Mouse (Mus musculus): ENCODE measurements around the gene Pfdn5.
"Not testable (repeated sequence)": the region's sequence is repeated elsewhere in the genome, so short reads cannot be mapped to it uniquely, and the experiment has no call there.

Gene Pfdn5

GRCm38 (mm10) chr15:102335254-102335653 is 9.3 kb downstream of the Pfdn5 start:
- DNase-seq (ENCODE audit: low spot score), result no peak

GRCm38 (mm10) chr15:102335925-102336324 is 10.0 kb downstream of the Pfdn5 start:
- not testable (repeated sequence) for DNase-seq (ENCODE audit: low spot score)

GRCm38 (mm10) chr15:102336946-102337345 is 11.0 kb downstream of the Pfdn5 start:
- no peak for DNase-seq (ENCODE audit: low spot score)

DNA sequence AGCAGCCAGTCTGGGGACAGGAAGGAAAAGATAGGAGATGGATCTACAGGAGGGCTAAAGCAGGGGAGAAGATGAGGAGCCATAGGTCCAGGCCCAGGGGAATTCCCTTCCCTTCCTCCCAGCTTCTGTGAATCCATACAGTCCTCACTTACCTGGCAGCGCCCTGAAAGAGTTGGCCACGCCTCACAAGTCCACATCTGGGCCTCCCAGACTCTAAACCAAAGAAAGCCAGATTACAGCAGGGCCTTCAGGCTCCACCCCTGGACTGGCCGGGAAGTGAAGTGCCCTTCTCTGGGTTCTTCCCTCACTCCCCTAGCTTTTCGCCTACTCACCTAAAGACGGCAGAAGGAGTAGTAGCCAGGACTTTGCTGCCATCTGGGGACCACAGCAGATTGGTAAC is 13.7 kb downstream of the Pfdn5 start:
- no peak for DNase-seq (ENCODE audit: low spot score)

DNA sequence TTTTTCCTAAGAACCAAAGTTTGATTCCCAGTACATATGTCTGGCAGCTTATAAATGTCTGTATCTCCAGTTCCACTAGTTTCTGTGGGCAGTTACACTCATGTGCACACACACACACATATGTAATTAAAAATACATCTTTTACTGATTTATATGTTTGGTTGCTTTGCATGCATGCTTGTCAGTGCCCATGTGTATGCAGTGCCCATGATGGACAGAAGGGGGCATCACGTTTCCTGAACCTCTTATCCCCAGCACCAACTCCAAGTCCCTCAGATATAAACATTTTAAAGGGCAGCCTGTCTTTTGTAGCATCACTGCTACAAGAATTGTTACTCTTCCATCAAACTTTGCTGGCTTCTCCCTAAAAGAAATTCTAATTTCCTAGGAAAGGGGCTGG is 15.7 kb downstream of the Pfdn5 start:
- no peak for DNase-seq (ENCODE audit: low spot score)

GRCm38 (mm10) chr15:102344490-102344889 is 18.6 kb downstream of the Pfdn5 start:
- no peak for DNase-seq (ENCODE audit: low spot score)

GRCm38 (mm10) chr15:102346444-102346843 is 20.5 kb downstream of the Pfdn5 start:
- DNase-seq (ENCODE audit: low spot score), result no peak

- peak; percentile 93 for DNase-seq (ENCODE audit: low spot score)
Measured at GRCm38 (mm10) chr15:102350138-102350941, 24.4 kb downstream of the Pfdn5 start, which contains the start of gene Aaas. TSS of gene Aaas (minus strand) at chr15:102350771.

DNA sequence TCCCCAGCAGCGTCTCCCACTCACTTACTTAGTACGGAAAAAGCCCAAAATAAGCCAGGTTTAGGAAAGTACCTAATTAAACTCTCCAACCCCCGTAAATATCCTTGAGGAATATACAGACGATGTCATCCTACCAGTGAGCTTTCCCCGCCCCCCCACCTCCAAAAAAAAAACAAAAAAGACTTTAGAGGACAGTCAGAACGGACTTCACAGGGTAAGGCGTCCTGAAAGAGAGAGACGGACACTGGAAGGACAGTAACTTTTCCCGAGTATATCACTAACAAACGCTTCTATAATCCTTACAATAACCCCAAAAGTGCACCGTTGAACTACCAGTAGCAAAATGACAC is 25.0 kb downstream of the Pfdn5 start:
- DNase-seq (ENCODE audit: low spot score), result no peak

- no peak for DNase-seq (ENCODE audit: low spot score)
Measured at GRCm38 (mm10) chr15:102352177-102352576, 26.3 kb downstream of the Pfdn5 start.

- no peak for DNase-seq (ENCODE audit: low spot score)
Measured at GRCm38 (mm10) chr15:102353986-102354385, 28.1 kb downstream of the Pfdn5 start.

- peak; percentile 59 for DNase-seq (ENCODE audit: low spot score)
Measured at GRCm38 (mm10) chr15:102355134-102355870, 29.4 kb downstream of the Pfdn5 start.

DNA sequence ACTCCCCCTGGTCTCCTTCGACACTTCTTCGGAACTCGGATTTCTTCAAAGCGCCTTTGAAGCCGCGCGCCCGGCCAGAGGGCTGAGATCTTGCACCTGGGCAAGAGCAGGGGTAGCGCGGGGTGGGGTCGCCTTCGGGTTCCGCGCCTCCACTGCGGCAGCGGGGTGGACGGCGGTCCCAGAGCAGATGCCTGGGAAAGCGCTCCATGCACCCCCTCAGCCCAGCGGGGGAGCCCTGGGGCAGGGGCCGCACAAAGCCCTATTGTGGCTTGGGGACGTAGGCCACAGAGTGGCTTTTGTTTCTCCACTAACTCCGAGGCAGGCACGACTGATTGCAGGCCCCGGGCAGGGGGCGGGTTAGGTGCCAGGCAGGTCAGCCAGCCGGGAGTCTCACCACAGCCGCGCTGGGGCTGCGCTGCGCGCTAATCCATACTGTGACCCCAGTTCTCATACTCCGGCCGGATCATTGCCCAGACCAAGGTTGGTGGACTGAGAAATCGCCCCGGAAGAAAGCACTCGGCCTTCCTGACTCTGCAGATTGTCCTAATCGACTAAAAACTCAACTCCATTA is 30.0 kb downstream of the Pfdn5 start:
- DNase-seq (ENCODE audit: low spot score), result no peak

DNA sequence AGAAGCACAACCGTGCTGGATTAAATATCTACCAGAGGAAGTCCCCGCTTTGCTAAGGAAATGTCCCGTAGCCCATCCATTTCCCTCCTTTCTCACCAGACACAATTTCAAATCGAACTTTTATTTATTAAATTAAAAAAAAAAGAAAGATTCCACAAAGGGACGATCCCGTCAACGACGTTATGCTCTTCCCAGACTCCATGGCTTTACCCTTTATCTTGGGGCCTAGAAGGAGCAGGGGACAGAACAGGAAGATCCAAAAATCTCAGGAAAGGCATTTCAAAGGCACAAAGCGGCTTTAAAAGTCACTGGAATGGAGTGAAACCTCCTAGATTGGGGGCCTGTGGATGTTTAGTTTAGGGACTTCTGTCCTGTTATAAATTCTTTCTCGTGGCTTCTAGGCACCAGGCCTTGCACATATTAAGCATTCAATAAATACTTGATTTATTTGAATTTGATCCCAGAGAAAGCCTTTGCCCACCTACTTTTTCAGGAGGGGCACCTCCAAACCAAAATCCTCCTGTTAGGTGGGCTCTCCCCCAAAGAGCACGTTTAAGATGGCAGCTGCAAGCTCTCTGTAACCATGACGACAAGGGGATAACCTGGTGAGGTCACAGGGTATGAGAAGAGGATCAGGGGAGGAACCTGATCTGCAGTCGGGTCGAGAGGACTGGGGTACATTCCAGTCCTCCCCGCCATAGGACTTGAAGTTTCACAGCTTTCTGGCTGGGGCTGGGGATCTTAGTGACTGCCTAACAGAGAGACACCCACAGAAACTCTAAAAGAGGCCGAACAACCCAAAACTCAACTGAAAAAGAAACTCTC is 30.8 kb downstream of the Pfdn5 start:
- DNase-seq (ENCODE audit: low spot score), result no peak

GRCm38 (mm10) chr15:102358126-102358525 is 32.2 kb downstream of the Pfdn5 start:
- DNase-seq (ENCODE audit: low spot score), result no peak

DNA sequence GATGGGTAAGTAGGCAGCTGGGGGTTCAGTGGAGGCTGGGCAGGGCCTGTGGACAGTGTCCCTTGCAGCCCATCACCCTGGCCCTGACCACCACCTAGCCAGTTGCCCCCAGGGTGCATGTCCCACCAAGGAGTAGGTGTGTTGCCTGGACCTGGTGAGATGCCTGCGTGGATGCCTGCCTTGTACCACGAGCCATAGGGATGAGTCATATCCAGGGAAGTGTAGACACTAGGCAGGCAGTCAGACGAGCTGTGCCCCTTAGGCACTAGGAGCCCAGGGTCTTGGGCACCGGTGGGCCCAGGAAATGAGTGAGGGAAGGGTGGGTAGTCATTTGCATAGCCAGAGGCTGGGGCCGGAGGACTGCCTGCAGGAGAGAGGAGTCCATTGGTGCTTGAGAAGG is 32.9 kb downstream of the Pfdn5 start:
- DNase-seq (ENCODE audit: low spot score), result no peak

DNA sequence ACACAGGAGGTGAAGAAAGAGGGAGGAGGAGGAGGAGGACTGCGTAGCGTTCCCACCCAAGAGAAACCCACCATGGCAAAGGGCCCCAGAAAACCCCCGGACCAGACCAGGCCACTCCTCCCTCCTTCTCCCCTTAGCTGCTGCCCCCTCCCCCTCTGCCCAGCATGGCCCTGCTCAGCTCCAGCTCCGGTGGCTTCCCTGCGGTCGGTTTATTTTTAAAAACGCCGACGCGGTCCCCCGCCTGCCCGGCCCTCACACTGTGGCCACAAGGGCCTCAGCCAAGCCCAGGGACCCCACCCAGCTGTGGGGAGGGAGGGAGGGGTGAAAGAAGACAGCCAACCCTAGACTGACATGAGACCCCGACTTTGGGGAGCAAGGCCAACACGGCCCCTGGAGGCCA is 36.7 kb downstream of the Pfdn5 start:
- no peak for DNase-seq (ENCODE audit: low spot score)

DNA sequence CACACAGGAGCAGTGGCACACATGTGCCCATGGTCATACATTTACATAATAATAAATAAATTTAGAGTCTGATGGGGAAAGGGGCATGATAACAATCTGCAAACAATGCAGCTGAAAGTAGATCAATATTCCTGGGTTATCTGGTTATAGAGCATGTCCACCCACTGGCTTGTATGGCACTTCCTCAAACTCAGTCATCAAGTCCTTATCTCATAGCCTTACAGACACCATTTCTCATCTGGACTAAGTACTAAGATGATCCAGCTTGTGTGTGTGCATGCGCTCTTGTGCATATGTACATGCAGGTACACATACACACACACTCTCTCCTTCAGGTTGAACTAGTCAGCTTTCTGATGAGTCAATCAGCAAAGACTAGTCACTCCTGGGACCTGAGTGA is 38.8 kb downstream of the Pfdn5 start:
- DNase-seq (ENCODE audit: low spot score), result no peak

DNA sequence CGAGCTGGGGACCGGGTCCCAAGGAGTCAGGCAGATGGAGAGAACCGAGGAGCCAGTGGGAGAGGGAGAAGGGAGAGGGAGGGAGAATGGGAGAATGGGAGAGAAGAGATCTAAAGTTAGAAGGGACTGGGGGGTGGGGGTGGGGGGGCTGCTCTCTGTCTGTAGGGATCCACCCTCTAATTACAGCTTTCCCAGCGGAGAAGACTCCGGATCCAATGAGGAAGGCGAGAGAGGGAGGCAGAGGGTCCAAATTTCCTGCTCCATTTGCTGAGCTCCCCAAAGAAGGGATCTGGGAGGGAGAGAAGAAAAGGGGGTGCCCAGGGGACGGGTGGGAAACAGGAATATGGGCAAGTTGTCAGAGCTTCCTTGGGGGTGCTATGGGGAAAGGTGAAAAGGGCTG is 40.3 kb downstream of the Pfdn5 start:
- DNase-seq (ENCODE audit: low spot score), result no peak

DNA sequence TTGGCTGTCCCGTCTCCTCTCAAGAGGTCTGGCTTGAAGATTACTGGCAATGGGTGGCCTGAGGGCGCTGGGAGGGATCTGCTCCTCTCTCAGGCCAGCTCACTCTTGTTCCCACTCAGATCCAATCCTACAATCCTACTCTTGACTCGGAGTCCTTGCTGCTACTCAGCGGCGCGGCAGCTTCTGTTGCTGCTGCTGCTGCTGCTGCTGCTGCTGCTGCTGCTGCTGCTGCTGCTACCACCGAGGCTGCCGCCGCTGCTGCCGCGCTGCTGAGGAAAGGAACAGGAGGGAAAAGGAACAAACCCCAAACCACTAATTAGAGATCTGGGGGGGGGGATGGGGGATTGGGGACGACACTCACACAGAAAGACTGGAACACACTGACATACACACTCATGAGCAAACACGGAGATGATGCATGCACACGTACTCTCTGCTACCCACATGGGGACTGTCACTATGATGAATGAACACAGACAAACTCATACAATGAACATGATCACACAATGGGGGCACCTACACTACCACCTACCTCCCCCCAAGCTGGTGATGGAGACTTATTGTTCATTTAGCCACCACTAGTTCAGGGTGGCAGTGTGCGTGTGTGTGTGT is 40.9 kb downstream of the Pfdn5 start, which contains the start of gene Sp7:
Sp7 (minus strand) TSS at position 450 of the 612 bp plus-strand sequence.
- DNase-seq (ENCODE audit: low spot score), result no peak

DNA sequence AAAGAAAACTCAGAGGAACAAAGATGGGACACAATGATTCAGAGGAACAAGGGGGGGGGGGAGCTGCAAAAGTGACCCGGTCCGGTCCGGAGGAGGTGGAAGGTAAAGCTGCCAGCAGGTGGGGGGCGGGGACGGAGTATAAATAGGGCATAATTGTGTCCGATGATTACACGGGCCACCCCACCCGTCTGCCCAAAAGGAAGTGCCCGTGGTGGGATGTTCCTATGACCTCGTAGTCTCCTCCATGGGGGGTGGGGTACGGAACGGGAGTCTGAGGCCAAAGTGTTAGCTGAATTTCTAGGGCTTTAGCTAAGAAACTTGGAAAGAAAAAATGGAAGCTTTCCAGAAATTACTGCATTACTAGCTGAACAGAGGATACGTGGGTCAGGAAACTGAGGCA is 44.1 kb downstream of the Pfdn5 start:
- no peak for DNase-seq (ENCODE audit: low spot score)

DNA sequence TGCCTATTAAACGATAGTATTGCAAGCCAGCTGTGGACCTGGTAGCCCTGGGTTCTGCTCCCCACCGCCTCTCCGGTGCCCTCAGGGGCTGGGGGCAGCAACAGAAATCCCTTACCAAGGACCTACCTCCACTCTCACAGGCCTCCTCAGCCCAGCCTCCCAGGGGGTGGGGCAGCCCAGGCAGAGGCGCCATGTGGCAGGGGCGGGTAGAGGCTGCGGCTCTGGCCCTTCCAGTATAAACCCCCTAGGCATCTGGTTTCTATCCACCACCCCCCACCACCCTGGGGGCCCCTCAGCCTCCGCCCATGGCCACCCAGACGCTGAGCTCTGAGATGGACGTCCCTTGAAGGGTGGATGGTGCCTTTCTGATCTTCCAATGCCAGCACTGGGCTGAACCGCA is 44.8 kb downstream of the Pfdn5 start:
- peak; percentile 78 for DNase-seq (ENCODE audit: low spot score)
